Mouse (Mus musculus): ENCODE measurements around the gene Prp2. TPM values are rescaled to one million over a fixed set of nuclear protein-coding genes. Genes with fewer than 3 reads are reported as not detected.
"Not testable (repeated sequence)": the region's sequence is repeated elsewhere in the genome, so short reads cannot be mapped to it uniquely, and the experiment has no call there.

Gene Prp2
- polyA plus RNA-seq (2014; fragmentation: Nextera tagmentation; extraction: Ambion mirVana), result not detected in 2 replicates

DNA sequence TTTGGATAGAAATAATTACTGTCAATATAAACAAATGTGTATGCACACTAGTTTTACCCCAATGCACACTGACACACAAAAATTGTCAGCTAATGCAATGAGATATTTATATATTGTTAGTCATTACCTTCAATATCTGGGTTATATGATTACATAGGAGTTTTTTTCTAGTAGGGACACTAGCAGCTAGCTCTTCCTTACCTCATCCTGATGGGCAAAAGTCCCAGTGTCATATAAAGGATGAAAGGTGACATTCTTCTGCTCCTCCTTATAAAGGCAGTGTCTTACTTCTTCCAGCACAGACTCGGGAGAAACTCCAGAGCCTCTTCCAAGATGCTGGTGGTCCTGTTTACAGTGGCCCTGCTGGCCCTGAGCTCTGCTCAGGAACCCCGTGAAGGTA lies at the start of gene Prp2:
Gene Prp2, plus strand, starts transcription at position 301 of the 400 bp plus-strand sequence.
- not testable (repeated sequence) for H3K9me3 ChIP-seq (ENCODE audit: control insufficient read depth, low read length); H3K4me2 ChIP-seq (ENCODE audit: low read depth, severe bottlenecking); H3K4me1 ChIP-seq (ENCODE audit: control insufficient read depth, insufficient read depth, low read length); H3K27me3 ChIP-seq (ENCODE audit: control insufficient read depth, insufficient read depth, low read length); DNase-seq (ENCODE audit: low spot score); ATAC-seq (ENCODE audit: insufficient number of reproducible peaks, low FRiP score, low TSS enrichment, low read depth); H3K27ac ChIP-seq (replicated peaks; ENCODE audit: low read depth, low read length); H3K36me3 ChIP-seq (ENCODE audit: control insufficient read depth, insufficient read depth, low read length); H3K9ac ChIP-seq (ENCODE audit: low read length); H3K4me3 ChIP-seq (ENCODE audit: low read depth, low read length)
- 62% methylated on average over 2 of the region's 2 CpGs for WGBS

- H3K9me3 ChIP-seq (ENCODE audit: control insufficient read depth, low read length); H3K4me2 ChIP-seq (ENCODE audit: low read depth, severe bottlenecking); ATAC-seq (ENCODE audit: insufficient number of reproducible peaks, low FRiP score, low TSS enrichment, low read depth); DNase-seq (ENCODE audit: low spot score); H3K27ac ChIP-seq (replicated peaks; ENCODE audit: low read depth, low read length); H3K27me3 ChIP-seq (ENCODE audit: control insufficient read depth, insufficient read depth, low read length); H3K36me3 ChIP-seq (ENCODE audit: control insufficient read depth, insufficient read depth, low read length); H3K4me3 ChIP-seq (ENCODE audit: low read depth, low read length); H3K4me1 ChIP-seq (ENCODE audit: control insufficient read depth, insufficient read depth, low read length); H3K9ac ChIP-seq (ENCODE audit: low read length): not testable (repeated sequence)
- WGBS, result 91% methylated on average over 1 of the region's 1 CpGs
These were observed 26.2 kb upstream of the Prp2 start, which contains the start of gene Prh1 for GRCm38 (mm10) chr6:132569509-132569908. TSS of gene Prh1 (plus strand) at chr6:132569809.

DNA sequence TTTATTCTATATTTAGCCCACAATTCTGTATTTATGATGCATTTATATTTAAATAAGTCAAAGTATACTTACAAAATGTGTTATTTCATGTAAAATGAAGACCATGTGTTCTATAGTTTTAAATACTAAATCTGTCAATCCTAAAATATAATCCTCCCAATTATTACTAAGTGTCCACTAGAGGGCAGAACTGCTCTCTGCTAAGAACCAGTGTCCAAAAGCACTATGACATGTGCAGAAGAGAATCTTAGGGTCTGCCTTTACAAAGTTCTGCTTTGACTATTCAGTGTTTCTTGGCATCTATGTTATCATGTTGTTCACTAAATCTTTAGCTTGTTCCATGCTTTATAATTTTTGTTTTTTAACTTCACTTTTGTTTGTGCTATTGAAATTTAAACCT lies 53.7 kb downstream of the Prp2 start:
- Histone ChIP-seq H3K27ac (replicated peaks; ENCODE audit: low read depth, low read length) (no peak overlapping the region), H3K4me2 (ENCODE audit: low read depth, severe bottlenecking) (no peak overlapping the region), H3K36me3 (ENCODE audit: control insufficient read depth, insufficient read depth, low read length) (no peaks in the 10 kb centered on the region), H3K9me3 (ENCODE audit: control insufficient read depth, low read length) (no peaks in the 10 kb centered on the region), H3K4me3 (ENCODE audit: low read depth, low read length) (no peak overlapping the region), H3K9ac (ENCODE audit: low read length) (no peak overlapping the region), H3K4me1 (ENCODE audit: control insufficient read depth, insufficient read depth, low read length) (no peaks in the 10 kb centered on the region), H3K27me3 (ENCODE audit: control insufficient read depth, insufficient read depth, low read length) (no peaks in the 10 kb centered on the region)
- ATAC-seq (ENCODE audit: insufficient number of reproducible peaks, low FRiP score, low TSS enrichment, low read depth) (no peak), DNase-seq (ENCODE audit: low spot score) (no peak)

Other genes starting within 250 kb of the Prp2 start
- gene Gm8882, start 231.8 kb upstream of the Prp2 start, polyA plus RNA-seq (2014; fragmentation: Nextera tagmentation; extraction: Ambion mirVana), result not detected in 2 replicates
- gene Prh1, start 26.1 kb upstream of the Prp2 start, polyA plus RNA-seq (2014; fragmentation: Nextera tagmentation; extraction: Ambion mirVana), result not detected in 2 replicates
- not detected in 2 replicates for gene A630073D07Rik, start 55.6 kb downstream of the Prp2 start, polyA plus RNA-seq (2014; fragmentation: Nextera tagmentation; extraction: Ambion mirVana)
- gene Tas2r120, start 61.0 kb downstream of the Prp2 start, polyA plus RNA-seq (2014; fragmentation: Nextera tagmentation; extraction: Ambion mirVana), result not detected in 2 replicates
- not detected in 2 replicates for gene Tas2r121, start 105.1 kb downstream of the Prp2 start, polyA plus RNA-seq (2014; fragmentation: Nextera tagmentation; extraction: Ambion mirVana)
- not detected in 2 replicates for gene Tas2r122, start 116.0 kb downstream of the Prp2 start, polyA plus RNA-seq (2014; fragmentation: Nextera tagmentation; extraction: Ambion mirVana)
- gene Tas2r115, start 142.1 kb downstream of the Prp2 start, polyA plus RNA-seq (2014; fragmentation: Nextera tagmentation; extraction: Ambion mirVana), result not detected in 2 replicates
- gene Tas2r124, start 158.8 kb downstream of the Prp2 start, polyA plus RNA-seq (2014; fragmentation: Nextera tagmentation; extraction: Ambion mirVana), result not detected in 2 replicates
- gene Tas2r102, start 166.2 kb downstream of the Prp2 start, polyA plus RNA-seq (2014; fragmentation: Nextera tagmentation; extraction: Ambion mirVana), result not detected in 2 replicates
- not detected in 2 replicates for gene Tas2r136, start 182.2 kb downstream of the Prp2 start, polyA plus RNA-seq (2014; fragmentation: Nextera tagmentation; extraction: Ambion mirVana)
- gene Tas2r117, start 206.9 kb downstream of the Prp2 start, polyA plus RNA-seq (2014; fragmentation: Nextera tagmentation; extraction: Ambion mirVana), result not detected in 2 replicates

Measured in limb, embryonic 11.5 days (tissue).